Mouse (Mus musculus) forebrain, embryonic 16.5 days (tissue): Measurements from ENCODE around the gene Rnf111. TPM values are rescaled to one million over a fixed set of nuclear protein-coding genes. Genes with fewer than 3 reads are reported as not detected.

Source experiments
- ATAC-seq: fragments of 200-750 bp; cut with Nextera tagmentation; 2 replicates; pipeline ENCODE4 v1.8.0; 2017; ENCODE audit warnings: mild to moderate bottlenecking, moderate library complexity
- H3K27ac ChIP-seq: fragments of 300-500 bp; sonication (generic); 2 replicates; pipeline ENCODE4 v1.5.1; 2014; ENCODE audit warnings: low read length, control low read depth
- H3K27me3 ChIP-seq: fragments of 300-500 bp; sonication (generic); replicated peaks from 2 replicates; pipeline ENCODE4 v1.6.1; 2014; ENCODE audit warnings: low read length; ENCODE audit not compliant: control insufficient read depth, insufficient read depth
- H3K36me3 ChIP-seq: fragments of 300-500 bp; sonication (generic); 2 replicates; pipeline ENCODE4 v1.6.1; 2014; ENCODE audit not compliant: control insufficient read depth, insufficient read depth
- H3K4me1 ChIP-seq: fragments of 300-500 bp; sonication (generic); replicated peaks from 2 replicates; pipeline ENCODE4 v1.6.1; 2014; ENCODE audit warnings: low read length; ENCODE audit not compliant: control insufficient read depth, insufficient read depth
- H3K4me2 ChIP-seq: fragments of 300-500 bp; sonication (generic); 2 replicates; pipeline ENCODE4 v1.6.1; 2014; ENCODE audit warnings: mild to moderate bottlenecking, low read length, control low read depth
- H3K4me3 ChIP-seq: fragments of 300-500 bp; sonication (generic); replicated peaks from 2 replicates; pipeline ENCODE4 v1.5.1; 2014; ENCODE audit warnings: mild to moderate bottlenecking, low read length, control low read depth
- H3K9ac ChIP-seq: fragments of 300-500 bp; sonication (generic); replicated peaks from 2 replicates; pipeline ENCODE4 v1.6.1; 2014; ENCODE audit warnings: low read depth, low read length, control low read depth
- H3K9me3 ChIP-seq: fragments of 300-500 bp; sonication (generic); 2 replicates; pipeline ENCODE4 v1.6.1; 2016; ENCODE audit warnings: low read length; ENCODE audit not compliant: control insufficient read depth
- WGBS: fragments of 180-500 bp; shearing (Covaris S2); extraction: QIAGEN DNeasy Blood & Tissue Kit; methylation state at CpG from one replicate; pipeline ENCODE4 v1.1.7; 2014; 5-methylcytosine and 5-hydroxymethylcytosine counted together
- polyA plus RNA-seq: library from polyadenylated mRNA; unstranded; fragments of >200 nt; fragmentation: Nextera tagmentation; extraction: Ambion mirVana; gene quantifications from 2 replicates; pipeline ENCODE4 v1.2.1, GENCODE M21; 2015

Gene Rnf111
- polyA plus RNA-seq, 1 experiment from 2014 or later, result 37.3 TPM

DNA sequence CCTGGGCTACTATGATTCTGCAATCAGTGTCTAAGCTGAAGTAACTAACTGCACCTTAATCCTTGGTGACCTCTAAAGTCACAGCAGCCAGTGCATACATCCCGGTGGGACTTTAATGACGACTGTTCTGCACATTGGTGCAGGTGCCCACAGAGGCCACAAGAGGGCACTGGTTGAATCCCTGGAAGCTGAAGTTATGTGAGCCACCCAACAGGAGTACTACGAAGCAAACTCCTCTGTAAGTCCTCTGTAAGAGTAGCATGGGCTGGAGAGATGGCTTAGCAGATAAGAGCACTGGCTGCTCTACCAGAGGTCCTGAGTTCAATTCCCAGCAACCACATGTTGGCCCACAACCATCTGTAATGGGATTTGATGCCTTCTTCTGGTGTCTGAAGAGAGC, 87.1 kb downstream of the Rnf111 start:
- no peaks in the 10 kb centered on the region for H3K27me3 ChIP-seq
- H3K4me3 ChIP-seq, result no peak overlapping the region
- H3K4me2 ChIP-seq, result no peak overlapping the region
- H3K9me3 ChIP-seq, result no peaks in the 10 kb centered on the region
- peaks cover 11% of the 10 kb centered on the region; the same call in 1 of the 2 replicates for H3K36me3 ChIP-seq
- WGBS, result 83% methylated on average over 3 of the region's 3 CpGs
- ATAC-seq, result no peak
- no peak overlapping the region for H3K9ac ChIP-seq
- H3K4me1 ChIP-seq, result peaks cover 6% of the 10 kb centered on the region
- no peak overlapping the region for H3K27ac ChIP-seq

DNA sequence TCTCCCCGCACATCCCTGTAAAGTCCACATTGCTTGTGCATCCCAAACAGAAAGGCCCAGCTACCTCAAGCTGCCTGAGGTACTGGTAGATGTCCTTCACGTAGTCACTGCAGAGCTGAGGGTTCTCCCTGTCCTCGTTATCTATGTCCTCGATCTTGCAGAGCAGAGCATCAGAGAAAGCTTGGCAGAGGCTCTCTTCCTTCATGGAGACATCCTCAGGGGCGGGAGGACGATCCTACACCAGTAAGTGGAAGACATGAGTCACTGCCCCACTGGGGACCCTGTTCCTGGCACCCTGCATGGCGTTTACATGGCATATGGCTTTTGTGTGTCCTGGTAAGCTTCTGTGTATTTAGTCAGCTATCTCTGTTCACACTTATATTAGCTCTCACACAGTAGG, 90.5 kb downstream of the Rnf111 start:
- no peaks in the 10 kb centered on the region for H3K4me1 ChIP-seq
- H3K27ac ChIP-seq, result no peak overlapping the region
- H3K4me2 ChIP-seq, result no peak overlapping the region
- WGBS, result 94% methylated on average over 7 of the region's 7 CpGs
- no peak overlapping the region for H3K9ac ChIP-seq
- H3K27me3 ChIP-seq, result no peaks in the 10 kb centered on the region
- no peaks in the 10 kb centered on the region for H3K9me3 ChIP-seq
- ATAC-seq, result no peak
- H3K36me3 ChIP-seq, result peaks cover 30% of the 10 kb centered on the region
- H3K4me3 ChIP-seq, result no peak overlapping the region

DNA sequence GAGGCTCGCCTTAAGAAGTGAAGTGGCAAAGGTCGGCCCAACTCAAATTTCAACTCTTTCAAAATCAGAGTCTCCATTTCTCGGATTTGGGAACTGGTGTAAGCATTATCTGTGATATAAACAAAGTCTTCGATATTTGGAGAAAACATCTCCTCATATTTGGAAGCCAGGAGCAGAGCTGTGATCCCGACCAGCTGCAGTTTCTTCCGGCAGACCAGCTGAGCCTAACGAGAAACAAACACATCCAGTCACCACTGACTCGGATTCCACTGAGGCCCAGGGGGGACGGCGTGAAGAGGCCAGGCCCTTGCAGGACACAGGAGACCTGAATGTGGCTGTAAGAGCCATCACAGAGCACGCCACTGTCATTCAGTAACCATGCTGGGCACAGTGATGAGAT, 92.9 kb downstream of the Rnf111 start:
- Histone ChIP-seq H3K9me3 (no peaks in the 10 kb centered on the region), H3K27me3 (no peaks in the 10 kb centered on the region), H3K27ac (no peak overlapping the region), H3K4me3 (no peak overlapping the region), H3K36me3 (peaks cover 30% of the 10 kb centered on the region), H3K4me2 (no peak overlapping the region), H3K4me1 (no peaks in the 10 kb centered on the region), H3K9ac (no peak overlapping the region)
- ATAC-seq, result no peak
- WGBS, result 85% methylated on average over 11 of the region's 11 CpGs

DNA sequence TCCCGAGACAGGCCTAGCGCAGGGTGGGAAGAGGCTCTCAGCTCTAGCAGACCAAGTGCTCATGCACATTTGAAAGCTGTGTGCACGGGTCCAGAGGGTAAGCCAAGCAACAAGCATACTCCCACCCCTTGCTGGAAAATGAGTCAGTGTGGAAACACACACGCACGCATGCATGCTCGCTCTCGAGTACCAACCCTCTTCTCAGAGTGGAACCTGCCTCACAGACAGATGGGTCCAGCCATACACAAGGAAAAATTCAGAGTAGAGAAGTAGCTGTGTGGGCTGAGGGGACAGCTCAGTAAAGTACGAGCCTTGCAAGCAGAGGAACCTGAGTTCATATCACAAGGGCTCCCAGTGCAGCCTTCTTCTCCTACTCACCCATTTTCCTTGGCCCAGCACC, 93.8 kb downstream of the Rnf111 start:
- no peak overlapping the region for H3K4me2 ChIP-seq
- no peak overlapping the region for H3K27ac ChIP-seq
- no peaks in the 10 kb centered on the region for H3K4me1 ChIP-seq
- no peaks in the 10 kb centered on the region for H3K27me3 ChIP-seq
- peaks cover 28% of the 10 kb centered on the region for H3K36me3 ChIP-seq
- no peaks in the 10 kb centered on the region for H3K9me3 ChIP-seq
- 94% methylated on average over 8 of the region's 8 CpGs for WGBS
- no peak overlapping the region for H3K4me3 ChIP-seq
- ATAC-seq, result no peak
- no peak overlapping the region for H3K9ac ChIP-seq

DNA sequence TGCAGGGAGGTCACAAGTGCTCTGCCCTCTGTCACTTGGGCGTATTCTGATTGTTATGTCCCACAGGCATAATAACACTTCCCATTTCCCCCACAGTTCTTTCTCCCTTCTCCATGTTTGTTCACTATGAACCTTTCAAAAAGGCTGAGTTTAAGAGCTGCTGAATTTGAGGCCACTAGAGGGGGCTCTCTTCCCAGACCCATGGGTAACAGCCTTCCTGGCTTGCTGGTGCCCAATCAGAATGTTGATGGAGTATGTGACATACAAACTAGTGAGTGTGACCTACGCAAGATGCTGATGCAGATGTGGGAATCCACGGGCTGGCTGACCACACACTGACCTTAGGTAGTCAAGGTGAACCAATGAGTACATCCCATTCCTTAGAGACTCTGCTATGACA, 94.7 kb downstream of the Rnf111 start:
- peaks cover 28% of the 10 kb centered on the region for H3K36me3 ChIP-seq
- 95% methylated on average over 3 of the region's 3 CpGs for WGBS

DNA sequence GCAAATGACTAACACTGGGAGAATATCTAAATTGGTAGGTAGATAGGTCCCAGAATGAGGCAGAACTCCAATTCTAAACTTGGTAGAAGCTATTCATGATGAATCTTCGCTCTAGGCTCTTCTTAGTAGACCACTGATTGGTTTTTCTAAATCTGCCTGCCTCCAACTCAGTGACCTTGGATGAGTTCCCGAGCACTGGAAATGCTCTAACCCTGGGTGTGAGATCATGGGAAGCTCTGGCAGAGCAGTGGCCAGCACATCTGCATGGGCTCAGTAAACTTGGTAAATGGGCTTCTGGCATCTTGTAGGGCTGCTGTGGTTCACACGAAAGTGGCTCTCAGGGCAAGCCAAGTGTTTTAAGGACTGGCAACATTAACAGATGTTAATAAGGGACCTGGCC, 96.9 kb downstream of the Rnf111 start:
- Histone ChIP-seq H3K4me2 (no peak overlapping the region), H3K27me3 (no peaks in the 10 kb centered on the region), H3K4me1 (no peaks in the 10 kb centered on the region), H3K27ac (no peak overlapping the region), H3K36me3 (peaks cover 22% of the 10 kb centered on the region), H3K9ac (no peak overlapping the region), H3K9me3 (no peaks in the 10 kb centered on the region), H3K4me3 (no peak overlapping the region)
- WGBS, result 95% methylated on average over 3 of the region's 3 CpGs
- no peak for ATAC-seq

More for the DNA sequence above, 94.7 kb downstream of the Rnf111 start:
- ATAC-seq, result no peak
- no peak overlapping the region for H3K4me2 ChIP-seq
- no peaks in the 10 kb centered on the region for H3K27me3 ChIP-seq
- H3K4me3 ChIP-seq, result no peak overlapping the region
- no peaks in the 10 kb centered on the region for H3K9me3 ChIP-seq
- H3K9ac ChIP-seq, result no peak overlapping the region
- H3K27ac ChIP-seq, result no peak overlapping the region
- H3K4me1 ChIP-seq, result no peaks in the 10 kb centered on the region

DNA sequence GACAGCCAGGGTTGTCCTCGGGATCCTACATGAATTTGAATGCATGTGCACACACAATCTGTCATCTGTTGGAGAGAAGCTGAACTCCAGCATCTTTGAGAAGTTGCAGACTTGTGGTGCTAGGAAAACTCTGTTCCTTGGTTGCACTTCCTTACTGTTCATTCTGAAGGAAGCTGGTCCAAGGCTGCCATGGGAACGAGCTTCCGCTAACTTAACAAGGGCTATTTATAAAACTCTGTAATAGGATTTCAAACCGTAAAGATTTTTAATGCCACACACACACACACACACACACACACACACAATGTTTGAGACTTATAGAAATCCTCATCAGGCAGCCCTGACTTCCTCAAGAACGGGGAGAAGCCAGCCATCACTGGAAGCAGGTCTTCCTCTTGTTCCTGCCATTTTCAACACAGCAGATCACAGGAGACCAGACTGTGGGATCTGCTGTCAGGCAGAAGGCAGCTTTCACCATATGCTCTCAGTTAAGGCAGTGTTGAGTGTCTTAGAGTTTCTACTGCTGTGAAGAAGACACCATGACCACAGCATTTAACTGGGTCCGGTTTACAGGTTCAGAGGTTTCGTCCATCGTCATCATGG, 101.5 kb downstream of the Rnf111 start:
- 0 out of 2 replicates have a peak, but pooled peaks have one; percentile 23 for ATAC-seq
- H3K9ac ChIP-seq, result no peak overlapping the region
- H3K4me1 ChIP-seq, result no peaks in the 10 kb centered on the region
- no peak overlapping the region for H3K27ac ChIP-seq
- H3K4me2 ChIP-seq, result no peak overlapping the region
- H3K4me3 ChIP-seq, result no peak overlapping the region
- WGBS, result 87% methylated on average over 8 of the region's 8 CpGs
- no peaks in the 10 kb centered on the region for H3K36me3 ChIP-seq
- H3K9me3 ChIP-seq, result no peaks in the 10 kb centered on the region
- H3K27me3 ChIP-seq, result no peaks in the 10 kb centered on the region

DNA sequence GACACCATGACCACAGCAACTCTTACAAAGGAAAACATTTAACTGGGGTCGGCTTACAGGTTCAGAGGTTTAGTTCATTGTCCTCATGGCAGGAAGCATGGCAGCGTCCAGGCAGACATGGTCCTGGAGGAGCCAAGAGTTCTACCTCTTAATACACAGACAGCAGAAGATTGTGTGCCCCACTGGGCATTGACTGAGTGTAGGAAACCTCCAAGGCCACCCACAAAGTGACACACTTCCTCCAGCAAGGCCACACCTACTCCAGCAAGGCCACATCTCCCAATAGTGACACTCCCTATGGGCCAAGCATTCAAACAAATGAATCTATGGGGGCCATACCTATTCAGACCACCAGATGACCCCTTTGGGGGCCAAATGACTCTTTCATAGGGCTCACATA, 107.4 kb downstream of the Rnf111 start:
- Histone ChIP-seq H3K27me3 (no peaks in the 10 kb centered on the region), H3K4me3 (no peak overlapping the region), H3K9me3 (no peaks in the 10 kb centered on the region), H3K4me1 (peaks cover 5% of the 10 kb centered on the region), H3K4me2 (no peak overlapping the region), H3K36me3 (no peaks in the 10 kb centered on the region), H3K9ac (no peak overlapping the region), H3K27ac (no peak overlapping the region)
- 88% methylated on average over 2 of the region's 2 CpGs for WGBS
- no peak for ATAC-seq

DNA sequence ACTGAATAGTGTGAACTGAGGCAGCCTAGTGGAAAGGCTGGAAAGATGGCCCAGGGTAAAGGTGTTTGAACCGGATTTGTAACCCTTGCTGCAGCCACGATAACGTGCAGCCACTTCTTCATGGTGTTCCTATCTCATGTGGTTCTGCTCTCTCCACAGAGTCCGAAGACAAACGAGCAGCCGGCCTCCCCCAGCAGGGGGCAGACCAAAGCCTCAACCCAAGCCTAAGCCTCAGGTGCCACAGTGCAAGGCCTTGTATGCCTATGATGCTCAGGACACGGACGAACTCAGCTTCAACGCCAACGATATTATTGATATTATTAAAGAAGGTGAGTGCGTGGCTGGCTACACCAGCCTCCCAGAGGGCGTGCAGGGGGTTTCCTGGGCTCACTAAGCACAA, 107.9 kb downstream of the Rnf111 start:
- Histone ChIP-seq H3K4me3 (no peak overlapping the region), H3K27ac (no peak overlapping the region), H3K9me3 (no peaks in the 10 kb centered on the region), H3K36me3 (no peaks in the 10 kb centered on the region), H3K27me3 (no peaks in the 10 kb centered on the region), H3K9ac (no peak overlapping the region), H3K4me2 (no peak overlapping the region), H3K4me1 (peaks cover 5% of the 10 kb centered on the region)
- 84% methylated on average over 12 of the region's 12 CpGs for WGBS
- ATAC-seq, result no peak

DNA sequence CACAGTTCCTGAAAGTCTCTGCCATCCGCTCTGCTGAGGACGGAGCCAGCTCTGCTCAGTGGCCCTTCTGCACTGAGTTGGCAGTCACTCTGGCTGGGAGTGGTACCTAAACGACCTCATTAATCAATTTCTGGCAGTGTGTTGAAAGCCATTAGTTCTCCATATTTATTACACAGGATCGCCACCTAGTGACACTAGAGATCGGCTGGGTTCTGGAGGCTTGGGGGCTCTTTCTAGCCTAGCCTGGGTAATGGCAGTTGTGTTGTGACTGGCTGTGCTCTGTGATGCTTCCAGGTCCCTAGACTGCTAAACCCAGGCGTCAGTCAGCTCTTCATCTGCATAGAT, 111.0 kb downstream of the Rnf111 start:
- Histone ChIP-seq H3K4me3 (no peak overlapping the region), H3K4me2 (no peak overlapping the region), H3K27ac (no peak overlapping the region), H3K36me3 (no peaks in the 10 kb centered on the region), H3K9me3 (no peaks in the 10 kb centered on the region), H3K4me1 (peaks cover 5% of the 10 kb centered on the region), H3K27me3 (no peaks in the 10 kb centered on the region), H3K9ac (no peak overlapping the region)
- 12% methylated on average over 6 of the region's 6 CpGs for WGBS
- ATAC-seq, result peak; percentile 86
